Mouse (Mus musculus): ENCODE data around the gene Nrap.

Gene Nrap

GRCm38 (mm10) chr19:56316531-56316930 lies 73.3 kb downstream of the Nrap start:
- no peak for DNase-seq (ENCODE audit: low spot score)

GRCm38 (mm10) chr19:56300835-56301234 lies 89.0 kb downstream of the Nrap start:
- no peak for DNase-seq (ENCODE audit: low spot score)

GRCm38 (mm10) chr19:56297264-56297663 lies 92.6 kb downstream of the Nrap start:
- DNase-seq (ENCODE audit: low spot score) = no peak

- no peak for DNase-seq (ENCODE audit: low spot score)
Measured at GRCm38 (mm10) chr19:56296668-56297067, 93.2 kb downstream of the Nrap start.

- DNase-seq (ENCODE audit: low spot score) = peak; percentile 81
Measured at GRCm38 (mm10) chr19:56294654-56295399, 95.0 kb downstream of the Nrap start.

- peak; percentile 35 for DNase-seq (ENCODE audit: low spot score)
Measured at GRCm38 (mm10) chr19:56292335-56292734, 97.5 kb downstream of the Nrap start.

GRCm38 (mm10) chr19:56291898-56292297 lies 97.9 kb downstream of the Nrap start:
- no peak for DNase-seq (ENCODE audit: low spot score)

GRCm38 (mm10) chr19:56289642-56290041 lies 100.2 kb downstream of the Nrap start:
- DNase-seq (ENCODE audit: low spot score) = no peak

GRCm38 (mm10) chr19:56288436-56288835 lies 101.4 kb downstream of the Nrap start:
- no peak for DNase-seq (ENCODE audit: low spot score)

- no peak for DNase-seq (ENCODE audit: low spot score)
Measured at GRCm38 (mm10) chr19:56287580-56288367, 102.1 kb downstream of the Nrap start.

GRCm38 (mm10) chr19:56286866-56287265 lies 103.0 kb downstream of the Nrap start, which contains the start of gene Habp2:
Habp2 (plus strand) TSS chr19:56287137.
- DNase-seq (ENCODE audit: low spot score) = no peak

GRCm38 (mm10) chr19:56285222-56285621 lies 104.6 kb downstream of the Nrap start:
- no peak for DNase-seq (ENCODE audit: low spot score)

GRCm38 (mm10) chr19:56278366-56278765 lies 111.5 kb downstream of the Nrap start:
- no peak for DNase-seq (ENCODE audit: low spot score)

- no peak for DNase-seq (ENCODE audit: low spot score)
Measured at GRCm38 (mm10) chr19:56277951-56278350, 111.9 kb downstream of the Nrap start.

GRCm38 (mm10) chr19:56277140-56277804 lies 112.6 kb downstream of the Nrap start:
- peak; percentile 56 for DNase-seq (ENCODE audit: low spot score)

- DNase-seq (ENCODE audit: low spot score) = no peak
Measured at GRCm38 (mm10) chr19:56272081-56272480, 117.8 kb downstream of the Nrap start.

Measured in embryo, embryonic 10 days (tissue).